Mouse (Mus musculus) adrenal gland, adult 18-20 months (tissue): ENCODE results near the gene Nprl3. TPM values are rescaled to one million over a fixed set of nuclear protein-coding genes. Genes with fewer than 3 reads are reported as not detected.

Experiments used
- total RNA-seq, 2 experiments: library from RNA; stranded (reverse); gene quantifications; 1 replicate in 1 of 2; 2 replicates in 1 of 2; pipeline ENCODE4 v1.2.3; 2021

The Nprl3 gene
- total RNA-seq, 2 experiments from 2014 or later, result 52.8 to 64.2 TPM

Other genes with a start within 250 kb of the Nprl3 start
- gene Il9r, start 67.4 kb downstream of the Nprl3 start, total RNA-seq, result under 1 TPM; 0.10 to 0.32 TPM
- 10 to 100 TPM; 13.1 to 18.5 TPM for gene Snrnp25, start 62.3 kb downstream of the Nprl3 start, total RNA-seq
- gene Rhbdf1, start 45.4 kb downstream of the Nprl3 start, total RNA-seq, result 10 to 100 TPM; 22.8 to 28.8 TPM
- gene Mpg, start 41.2 kb downstream of the Nprl3 start, total RNA-seq, result 10 to 100 TPM; 17.1 to 20.3 TPM
- not detected for gene Hba-x, start 8.7 kb upstream of the Nprl3 start, total RNA-seq
- 1,000 to 10,000 TPM; 1,892 to 5,977 TPM for gene Hba-a1, start 15.8 kb upstream of the Nprl3 start, total RNA-seq
- not detected for gene Hbq1b, start 19.3 kb upstream of the Nprl3 start, total RNA-seq
- gene Hba-a2, start 28.8 kb upstream of the Nprl3 start, total RNA-seq, result 1,000 to 10,000 TPM; 1,371 to 4,495 TPM
- gene Hbq1a, start 32.4 kb upstream of the Nprl3 start, total RNA-seq, result not detected
- 10 to 100 TPM in 1 of 2 experiments, 1 to 10 TPM in 1; 9.8 to 11.2 TPM for gene Sh3pxd2b, start 80.1 kb upstream of the Nprl3 start, total RNA-seq
- 10 to 100 TPM; 13.4 TPM for gene Ubtd2, start 187.7 kb upstream of the Nprl3 start, total RNA-seq